Mouse (Mus musculus) lung, adult 2 months (tissue): Measurements from ENCODE around the gene Lipm. TPM values are rescaled to one million over a fixed set of nuclear protein-coding genes. Genes with fewer than 3 reads are reported as not detected.
A peak's percentile ranks its signal among the peaks of the same experiment; 100 is the strongest.

Experiments
- DNase-seq: peaks from one replicate; pipeline ENCODE4 v3.0.0; 2022
- H3K4me1 ChIP-seq: fragments of 200-500 bp; 2 replicates; pipeline ENCODE4 v1.6.1; 2011; ENCODE audit warnings: low read length; ENCODE audit not compliant: control insufficient read depth, insufficient read depth
- H3K4me3 ChIP-seq: fragments of 200-500 bp; replicated peaks from 2 replicates; pipeline ENCODE3; 2011; ENCODE audit warnings: low read depth, mild to moderate bottlenecking, control low read depth, low read length; ENCODE audit errors: extremely low read depth
- CTCF ChIP-seq: fragments of 200-500 bp; IDR thresholded peaks from 2 replicates; pipeline ENCODE4 v1.5.1; 2011; ENCODE audit warnings: mild to moderate bottlenecking, low read length, control low read depth; ENCODE audit not compliant: insufficient read depth
- POLR2A ChIP-seq: fragments of 200-500 bp; IDR thresholded peaks from 2 replicates; pipeline ENCODE4 v1.6.1; 2011; ENCODE audit warnings: low read depth, mild to moderate bottlenecking, control low read depth, low read length, borderline replicate concordance; ENCODE audit errors: extremely low read depth
- WGBS: fragments of 180-500 bp; shearing (Covaris S2); methylation state at CpG from one replicate; pipeline ENCODE4 v1.1.7; 2018; 5-methylcytosine and 5-hydroxymethylcytosine counted together
- polyA plus RNA-seq: library from polyadenylated mRNA; depleted of rRNA; stranded (reverse); fragments of >200 nt; gene quantifications from 2 replicates; pipeline ENCODE4 v1.2.3, GENCODE M21; 2012; rRNA removed

Gene Lipm
- polyA plus RNA-seq, result 1.6 TPM in 1 of 2 replicates, not detected in the other

DNA sequence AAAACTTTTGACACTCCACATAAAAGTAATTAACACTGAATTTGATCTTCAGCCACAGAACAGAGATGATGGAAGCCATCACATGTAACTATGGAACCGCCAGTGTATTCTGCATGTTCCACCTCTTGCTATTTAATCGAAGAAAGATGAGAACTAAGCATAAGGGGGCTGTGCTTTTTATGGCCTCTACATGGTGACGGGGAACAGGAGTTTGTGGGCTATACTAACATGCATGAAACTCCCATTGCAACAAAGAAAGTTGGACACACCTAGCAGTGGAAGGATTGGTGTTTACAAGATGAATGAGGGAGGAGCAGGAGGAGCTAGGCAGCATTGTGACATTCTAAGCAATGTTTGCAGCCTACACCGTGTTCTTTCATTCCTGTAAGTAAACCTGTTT is at the start of gene Lipm:
Lipm (plus strand) TSS at position 301 of the 400 bp plus-strand sequence.
- TF ChIP-seq POLR2A, result no peak
- no peak for DNase-seq
- Histone ChIP-seq H3K4me1 (no peaks in the 10 kb centered on the region), H3K4me3 (no peak within 1 kb of the TSS)
- WGBS, result 81% methylated on average over 4 of the region's 4 CpGs

DNA sequence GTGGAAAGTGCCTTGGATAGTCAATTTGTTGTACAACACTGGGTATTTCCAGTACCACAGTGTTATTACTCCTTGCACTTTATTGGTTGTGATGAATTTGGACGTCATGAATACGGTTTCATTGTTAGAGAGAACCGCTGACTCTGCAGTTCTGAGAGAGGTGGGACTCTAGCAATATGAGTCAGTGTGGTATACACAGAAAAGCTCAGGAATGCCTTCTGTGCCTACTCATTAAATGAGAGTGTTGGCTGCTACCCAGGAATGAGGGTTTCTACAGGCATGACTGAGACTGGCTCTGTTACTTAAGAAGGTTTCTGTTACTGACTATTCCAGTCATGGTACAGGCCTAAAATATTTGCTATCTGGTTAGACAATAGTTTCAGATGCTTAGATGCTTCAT is 49.2 kb upstream of the Lipm start:
- TF ChIP-seq POLR2A (no peak), CTCF (no peak)
- Histone ChIP-seq H3K4me1 (no peaks in the 10 kb centered on the region), H3K4me3 (no peak overlapping the region)
- no peak for DNase-seq
- 65% methylated on average over 3 of the region's 3 CpGs for WGBS

DNA sequence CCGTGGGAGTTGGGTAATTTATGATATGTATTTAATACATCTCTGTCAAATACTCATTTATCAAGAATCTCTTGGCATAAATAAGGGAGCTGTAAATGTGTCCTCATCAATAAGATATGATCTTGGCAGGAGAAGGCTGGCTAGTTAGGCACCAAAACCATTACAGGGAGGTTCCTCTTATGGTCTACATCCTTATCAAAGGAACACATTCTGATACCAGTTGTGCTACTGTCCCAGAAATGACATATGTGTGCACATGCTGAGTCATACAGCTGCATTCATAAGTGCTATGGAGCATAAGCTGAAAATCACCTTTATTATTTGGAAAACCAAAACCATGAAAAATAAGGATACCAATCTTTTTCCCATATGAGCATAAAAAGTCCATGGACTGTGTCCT is 37.2 kb upstream of the Lipm start:
- no peak overlapping the region for H3K4me3 ChIP-seq
- H3K4me1 ChIP-seq, result no peaks in the 10 kb centered on the region; the same call in 1 of the 2 replicates
- no peak for DNase-seq
- 31% methylated on average over 1 of the region's 1 CpGs for WGBS
- TF ChIP-seq CTCF, result no peak
- TF ChIP-seq POLR2A, result no peak

DNA sequence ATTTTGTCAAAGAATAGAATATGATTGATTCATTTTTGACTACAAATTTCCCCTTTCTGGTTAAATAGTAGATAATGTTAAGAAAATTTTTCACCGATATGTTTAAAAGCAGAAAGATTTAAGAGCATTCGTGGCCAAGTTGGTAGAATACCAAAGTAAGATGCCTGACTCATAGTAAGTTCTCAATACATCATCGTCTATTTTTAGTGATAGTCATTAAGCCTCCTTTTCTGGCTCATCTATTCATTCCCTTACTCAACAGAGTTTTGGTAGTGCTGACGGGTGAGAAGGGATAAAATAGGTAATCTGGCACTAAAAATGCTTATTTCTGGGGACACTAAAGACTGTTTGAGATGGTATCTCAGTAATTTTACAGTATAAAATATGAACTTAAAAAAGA is 36.7 kb upstream of the Lipm start:
- TF ChIP-seq CTCF (no peak), POLR2A (no peak)
- 79% methylated on average over 4 of the region's 4 CpGs for WGBS
- H3K4me3 ChIP-seq, result no peak overlapping the region
- DNase-seq, result no peak
- H3K4me1 ChIP-seq, result no peaks in the 10 kb centered on the region; the same call in 1 of the 2 replicates

DNA sequence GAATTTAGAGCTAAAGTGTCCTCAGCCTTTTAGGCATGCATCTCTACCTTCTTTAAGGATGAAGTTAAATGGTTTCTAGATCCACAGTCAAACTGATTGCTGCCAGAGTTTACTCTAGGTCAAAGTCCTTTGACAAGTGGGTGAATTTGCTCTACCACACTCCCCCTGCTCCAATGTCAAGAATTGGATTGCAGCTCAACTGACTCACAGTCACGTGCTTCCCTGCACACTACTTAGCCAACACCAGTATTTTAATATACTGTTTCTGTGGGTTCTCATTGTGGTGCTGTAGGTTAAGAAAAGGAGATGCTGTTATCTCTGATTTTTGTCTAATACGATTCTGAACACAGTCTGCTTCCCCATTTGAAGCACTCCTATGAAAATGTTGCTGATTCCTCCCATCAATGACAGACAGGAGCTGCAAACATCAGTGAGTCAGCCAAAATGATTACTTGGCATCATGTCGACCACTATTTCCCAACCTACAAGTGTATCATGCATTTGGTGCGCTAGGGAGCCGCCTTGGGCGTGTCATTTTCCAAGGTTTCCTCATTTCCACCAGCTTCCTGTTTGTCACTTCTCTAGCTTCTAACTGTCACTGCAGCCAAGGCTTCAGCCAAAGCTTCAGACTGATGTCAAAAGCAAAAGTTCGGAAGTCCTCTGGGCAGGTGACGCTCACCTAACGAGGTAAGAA is 33.8 kb upstream of the Lipm start, which contains the start of gene Lipn:
Lipn (plus strand) TSS at position 580 of the 694 bp plus-strand sequence.
- TF ChIP-seq CTCF (no peak), POLR2A (no peak)
- WGBS, result 75% methylated on average over 9 of the region's 9 CpGs
- H3K4me1 ChIP-seq, result no peaks in the 10 kb centered on the region; the same call in 1 of the 2 replicates
- DNase-seq, result no peak
- no peak within 1 kb of the TSS for H3K4me3 ChIP-seq

DNA sequence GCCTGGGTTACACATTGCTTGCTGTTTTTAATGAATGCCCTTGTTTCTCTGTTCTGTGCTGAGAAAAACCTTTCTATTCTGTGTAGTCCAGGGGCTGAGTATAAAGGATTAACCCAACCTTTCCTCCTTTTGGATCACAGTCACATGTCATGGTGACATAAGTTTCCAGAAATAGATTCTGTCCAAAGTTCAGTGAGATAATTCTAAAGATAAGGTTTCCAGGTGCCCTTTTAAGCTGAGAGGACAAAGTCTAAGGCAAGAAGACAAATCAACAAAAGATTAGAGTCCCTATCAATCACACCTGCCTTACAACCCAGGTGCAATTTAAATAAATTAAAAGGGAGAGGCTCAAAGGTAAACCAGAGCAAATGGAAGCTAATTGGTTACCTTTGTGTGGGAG is 26.5 kb upstream of the Lipm start:
- H3K4me3 ChIP-seq, result no peak overlapping the region
- no peak for DNase-seq
- no peaks in the 10 kb centered on the region for H3K4me1 ChIP-seq
- TF ChIP-seq CTCF (no peak), POLR2A (no peak)

DNA sequence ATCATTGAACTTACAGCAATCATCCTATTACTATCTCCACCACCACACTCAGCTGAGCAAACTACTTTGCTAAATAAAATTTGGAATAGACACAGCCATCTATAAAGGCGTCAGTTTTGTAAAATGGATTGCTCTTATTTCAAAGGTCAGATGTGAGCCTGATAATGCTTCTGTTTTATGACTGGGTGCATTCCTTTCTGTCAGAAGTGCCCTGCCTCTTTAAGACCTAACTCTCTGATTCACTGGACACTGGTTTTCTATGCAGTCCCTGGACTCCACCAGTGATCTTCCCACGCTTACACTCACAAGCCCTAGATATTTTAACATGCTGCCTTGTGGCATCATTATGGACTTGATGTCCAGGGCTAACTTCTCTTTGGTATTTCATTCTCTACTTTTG is 22.6 kb upstream of the Lipm start:
- Histone ChIP-seq H3K4me1 (no peaks in the 10 kb centered on the region), H3K4me3 (no peak overlapping the region)
- DNase-seq, result no peak
- WGBS, result 72% methylated on average over 2 of the region's 2 CpGs
- TF ChIP-seq POLR2A (no peak), CTCF (no peak)

GRCm38 (mm10) chr19:34089011-34089680 is 11.6 kb upstream of the Lipm start:
- Histone ChIP-seq H3K4me3 (no peak overlapping the region), H3K4me1 (no peaks in the 10 kb centered on the region)
- whole genome bisulfite sequencing, result 69% methylated on average over 3 of the region's 3 CpGs
- DNase-seq, result no peak
- TF ChIP-seq POLR2A, result no peak
- no peak for TF ChIP-seq CTCF

- TF ChIP-seq CTCF, result no peak
- TF ChIP-seq POLR2A, result no peak
- peak; percentile 7 for DNase-seq
- WGBS, result 43% methylated on average over 5 of the region's 5 CpGs
- no peak overlapping the region for H3K4me3 ChIP-seq
- no peaks in the 10 kb centered on the region for H3K4me1 ChIP-seq
These were observed 5.4 kb upstream of the Lipm start for GRCm38 (mm10) chr19:34095381-34095780.

DNA sequence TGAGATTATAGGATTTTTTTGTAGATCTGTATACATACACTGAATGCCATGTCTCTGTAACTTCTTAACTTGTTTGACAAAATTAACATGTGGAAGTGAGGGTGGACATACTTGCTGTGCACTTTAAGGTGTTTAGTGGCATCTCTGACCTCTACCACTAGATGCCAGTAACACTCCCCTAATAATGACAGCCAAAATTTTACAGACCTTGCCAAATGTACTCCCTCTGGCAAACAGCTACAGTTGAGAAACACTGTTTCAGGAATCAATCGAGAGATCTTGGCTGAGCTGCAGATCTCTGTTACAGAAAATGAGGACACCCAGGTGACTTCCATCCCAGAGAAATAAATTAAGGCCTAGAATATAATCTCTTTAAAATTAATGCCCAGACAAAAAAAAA is 4.5 kb upstream of the Lipm start:
- 29% methylated on average over 1 of the region's 1 CpGs for WGBS
- no peak for TF ChIP-seq CTCF
- no peak for TF ChIP-seq POLR2A
- DNase-seq, result no peak
- H3K4me3 ChIP-seq, result no peak overlapping the region
- no peaks in the 10 kb centered on the region for H3K4me1 ChIP-seq
